In genomic region chr3:84582023-84582912, GRCm38 (mm10) we compare ENCODE assay signal across 8 mouse cellular contexts. TPM values are rescaled to one million over a fixed set of nuclear protein-coding genes. Genes with fewer than 3 reads are reported as not detected.
DNase-seq lines count a peak whose midpoint lies in the region; ATAC-seq lines count a peak whose summit lies in the region.

Gene Arfip1 (minus strand): TSS chr3:84582625.

- WGBS in hindbrain, embryonic 13.5 days = under 1% methylated on average over 63 of the region's 70 CpGs

- H3K27me3 ChIP-seq in hindbrain, embryonic 13.5 days = no peaks in the 10 kb centered on the region

- no peaks in the 10 kb centered on the region for H3K36me3 ChIP-seq in hindbrain, embryonic 13.5 days

- peak; percentile 99 for ATAC-seq in hindbrain, embryonic 13.5 days (ENCODE audit: low FRiP score)

- H3K4me3 ChIP-seq in hindbrain, embryonic 13.5 days = peak within 1 kb of the TSS; percentile 81

- H3K27ac ChIP-seq in hindbrain, embryonic 13.5 days = peak within 1 kb of the TSS; percentile 94

- H3K4me2 ChIP-seq in hindbrain, embryonic 13.5 days = peak within 1 kb of the TSS; percentile 89

- H3K4me1 ChIP-seq in hindbrain, embryonic 13.5 days (replicated peaks) = peaks cover 33% of the 10 kb centered on the region

- no peaks in the 10 kb centered on the region for H3K9me3 ChIP-seq in hindbrain, embryonic 13.5 days

- peak; percentile 98 for DNase-seq in NIH3T3 (ENCODE audit: low read depth)
- DNase-seq in cerebellum, postnatal 10 days = peak; percentile 99
- peak; percentile 91 to 92 for DNase-seq in frontal cortex, postnatal 14 days (ENCODE audit: low spot score in 2 of 2)
- DNase-seq in layer of hippocampus, postnatal 25 days (ENCODE audit: extremely low spot score in 1 of 2, low spot score in 1 of 2) = peak; percentile 90 to 92
- peak; percentile 96 for DNase-seq in lung, postnatal 25 days (ENCODE audit: low spot score)
- DNase-seq in retina, embryonic 14.5 days (ENCODE audit: low spot score) = peak; percentile 99
- peak; percentile 98 for DNase-seq in thymus, postnatal 4 days

- H3K9ac ChIP-seq in hindbrain, embryonic 13.5 days = peak within 1 kb of the TSS; percentile 82

RNA-seq across cellular contexts. Expression of gene Arfip1, which starts in this region (rescaled TPM):
- 27.2 and 27.5 TPM in 2 replicates for polyA plus RNA-seq in hindbrain, embryonic 13.5 days (2015; fragmentation: Nextera tagmentation; extraction: Ambion mirVana)
- total RNA-seq in layer of hippocampus, postnatal 25 days (2021) = 10 to 100 TPM; 18.8 to 21.2 TPM

Comparison
In these comparisons a context has a peak if more than half of its experiments do, and no peak if none do; other contexts are left out.
1. Peak in every context shown above with its lines: DNase-seq, ATAC-seq, H3K4me3 ChIP-seq and H3K27ac ChIP-seq.